Mouse (Mus musculus): ENCODE measurements around the gene Fras1. TPM values are rescaled to one million over a fixed set of nuclear protein-coding genes. Genes with fewer than 3 reads are reported as not detected.

Gene Fras1
- total RNA-seq, 2 experiments from 2014 or later, result 1.8 to 2.5 TPM

- H3K27ac ChIP-seq, result no peak overlapping the region
- DNase-seq, result no peak
- intact Hi-C loops (cut with DNase I), result no loop called here
- H3K4me3 ChIP-seq, result no peak overlapping the region
- TF ChIP-seq CTCF (IDR thresholded peaks at IDR 0.05), result no peak
These were observed 329.2 kb downstream of the Fras1 start for GRCm38 (mm10) chr5:96702706-96703625.

GRCm38 (mm10) chr5:96708515-96708914 is 334.8 kb downstream of the Fras1 start:
- intact Hi-C loops (cut with DNase I), result no loop called here
- no peak for TF ChIP-seq CTCF (IDR thresholded peaks at IDR 0.05)

GRCm38 (mm10) chr5:96712089-96712684 is 338.4 kb downstream of the Fras1 start:
- intact Hi-C loops (cut with DNase I), result no loop called here
- no peak overlapping the region for H3K27ac ChIP-seq
- TF ChIP-seq CTCF (IDR thresholded peaks at IDR 0.05), result no peak
- DNase-seq, result no peak
- no peak overlapping the region for H3K4me3 ChIP-seq

More at GRCm38 (mm10) chr5:96708515-96708914, 334.8 kb downstream of the Fras1 start:
- Histone ChIP-seq H3K4me3 (no peak overlapping the region), H3K27ac (no peak overlapping the region)
- DNase-seq, result no peak

- intact Hi-C loops (cut with DNase I), result no loop called here
- H3K27ac ChIP-seq, result no peak overlapping the region
- no peak for DNase-seq
- no peak for TF ChIP-seq CTCF (IDR thresholded peaks at IDR 0.05)
- no peak overlapping the region for H3K4me3 ChIP-seq
These were observed 339.0 kb downstream of the Fras1 start for GRCm38 (mm10) chr5:96712799-96713198.

GRCm38 (mm10) chr5:96716273-96717034 is 342.7 kb downstream of the Fras1 start:
- TF ChIP-seq CTCF (IDR thresholded peaks at IDR 0.05), result no peak
- Histone ChIP-seq H3K4me3 (no peak overlapping the region), H3K27ac (no peak overlapping the region)
- DNase-seq, result no peak
- intact Hi-C loops (cut with DNase I), result no loop called here

- H3K27ac ChIP-seq, result no peak overlapping the region
- H3K4me3 ChIP-seq, result no peak overlapping the region
- intact Hi-C loops (cut with DNase I), result no loop called here
- DNase-seq, result no peak
- no peak for TF ChIP-seq CTCF (IDR thresholded peaks at IDR 0.05)
These were observed 343.9 kb downstream of the Fras1 start for GRCm38 (mm10) chr5:96717690-96718089.

- TF ChIP-seq CTCF (IDR thresholded peaks at IDR 0.05), result no peak
- intact Hi-C loops (cut with DNase I), result no loop called here
- Histone ChIP-seq H3K27ac (no peak overlapping the region), H3K4me3 (no peak overlapping the region)
- no peak for DNase-seq
These were observed 344.8 kb downstream of the Fras1 start for GRCm38 (mm10) chr5:96718601-96719000.

GRCm38 (mm10) chr5:96719221-96719620 is 345.5 kb downstream of the Fras1 start:
- intact Hi-C loops (cut with DNase I), result no loop called here
- no peak for DNase-seq
- no peak overlapping the region for H3K4me3 ChIP-seq
- no peak for TF ChIP-seq CTCF (IDR thresholded peaks at IDR 0.05)
- no peak overlapping the region for H3K27ac ChIP-seq

GRCm38 (mm10) chr5:96722690-96723089 is 348.9 kb downstream of the Fras1 start:
- Histone ChIP-seq H3K27ac (no peak overlapping the region), H3K4me3 (no peak overlapping the region)
- no peak for TF ChIP-seq CTCF (IDR thresholded peaks at IDR 0.05)
- intact Hi-C loops (cut with DNase I), result no loop called here
- no peak for DNase-seq

- TF ChIP-seq CTCF (IDR thresholded peaks at IDR 0.05), result no peak
- Histone ChIP-seq H3K4me3 (no peak overlapping the region), H3K27ac (no peak overlapping the region)
- DNase-seq, result no peak
- intact Hi-C loops (cut with DNase I), result no loop called here
These were observed 365.6 kb downstream of the Fras1 start for GRCm38 (mm10) chr5:96739138-96739878.

GRCm38 (mm10) chr5:96747195-96747984 is 373.6 kb downstream of the Fras1 start:
- Histone ChIP-seq H3K4me3 (no peak overlapping the region), H3K27ac (no peak overlapping the region)
- DNase-seq, result no peak
- intact Hi-C loops (cut with DNase I), result no loop called here
- TF ChIP-seq CTCF (IDR thresholded peaks at IDR 0.05), result no peak
